Mouse (Mus musculus) cerebellum, postnatal 36 days (tissue): ENCODE measurements around the gene Mpp3.
A peak's percentile ranks its signal among the peaks of the same experiment; 100 is the strongest.

Experiments
- DNase-seq, 2 experiments: peaks; one replicate each; pipeline ENCODE4 v3.0.0; 2021 to 2022; ENCODE audit warnings: mixed read lengths in 2 of 2

Mpp3 gene

DNA sequence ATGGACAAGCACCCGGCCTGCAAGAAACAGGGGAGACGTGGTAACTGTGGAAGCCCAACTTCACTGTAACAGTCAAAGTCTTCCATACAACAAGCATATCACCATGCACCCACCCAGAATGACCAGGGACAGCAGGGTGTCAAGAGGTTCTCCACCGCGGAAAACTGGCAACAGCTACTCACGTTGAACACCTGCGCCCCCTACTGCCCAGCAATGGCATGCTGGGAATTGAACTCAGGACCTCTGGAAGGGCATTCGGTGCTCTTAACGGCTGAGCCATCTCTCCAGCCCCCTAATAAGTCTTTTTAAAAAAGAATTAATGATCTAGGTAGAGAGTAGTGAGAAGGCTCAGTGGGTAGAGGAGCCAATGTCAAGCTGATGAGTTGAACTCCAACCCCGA lies 53.3 kb downstream of the Mpp3 start:
- DNase-seq: peak in 1 of 2 experiments; percentile 50

DNA sequence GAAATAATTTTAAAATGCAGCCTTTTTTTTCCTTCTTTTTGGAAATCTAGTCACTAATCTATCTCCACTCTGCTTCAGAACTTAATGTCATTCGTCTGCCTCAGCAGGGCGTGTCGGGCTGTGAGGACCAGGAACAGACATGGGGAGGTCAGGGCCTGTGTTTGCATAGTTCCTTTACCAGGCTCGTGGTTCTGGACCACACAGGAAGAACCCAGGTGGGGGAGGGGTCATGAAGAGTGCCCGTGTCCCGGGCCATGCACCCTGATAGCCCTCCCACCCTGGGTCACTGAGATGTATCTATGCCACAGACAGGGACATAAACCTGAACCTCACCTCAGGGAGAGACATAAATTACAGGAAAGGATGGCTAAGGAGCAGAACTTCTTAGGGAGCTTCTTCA lies 54.1 kb downstream of the Mpp3 start:
- no peak for DNase-seq

DNA sequence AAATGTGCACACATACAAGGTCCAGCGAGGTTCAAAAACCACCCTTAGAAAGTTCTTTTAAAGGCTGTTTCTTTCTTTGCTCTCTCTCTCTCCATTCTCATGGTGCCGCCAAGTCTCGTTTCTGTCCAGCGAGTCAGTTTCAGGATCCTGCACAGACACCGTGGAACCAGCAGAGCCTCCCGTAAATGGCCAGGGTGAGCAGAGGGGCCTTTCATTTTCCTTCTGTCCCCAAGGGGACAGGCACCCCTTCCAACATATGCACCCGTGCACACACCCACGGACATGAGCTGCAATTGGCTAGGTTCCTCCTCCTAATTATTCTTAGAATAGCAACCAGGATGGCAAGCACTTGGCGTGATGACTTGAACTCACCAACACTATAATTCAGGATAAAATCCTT lies 54.8 kb downstream of the Mpp3 start:
- no peak for DNase-seq

DNA sequence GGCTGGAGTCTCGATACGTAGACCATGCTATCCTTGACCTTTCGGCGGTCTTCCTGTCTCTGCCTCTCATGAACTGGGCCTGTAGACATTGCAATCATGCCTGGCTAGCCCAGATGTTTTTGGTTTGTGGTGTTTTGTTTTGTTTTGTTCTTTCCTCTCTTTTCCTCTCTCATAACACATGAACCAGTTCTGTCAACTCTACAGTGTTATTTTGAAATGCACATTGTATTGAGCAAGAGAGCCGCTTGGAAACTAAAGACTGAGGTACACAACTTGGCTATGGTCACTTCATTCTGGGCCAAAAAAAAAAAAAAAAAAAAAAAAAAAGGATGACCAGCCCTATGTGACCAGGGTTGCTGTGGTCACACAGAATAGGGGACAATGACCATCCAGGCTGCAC lies 55.6 kb downstream of the Mpp3 start:
- no peak for DNase-seq

DNA sequence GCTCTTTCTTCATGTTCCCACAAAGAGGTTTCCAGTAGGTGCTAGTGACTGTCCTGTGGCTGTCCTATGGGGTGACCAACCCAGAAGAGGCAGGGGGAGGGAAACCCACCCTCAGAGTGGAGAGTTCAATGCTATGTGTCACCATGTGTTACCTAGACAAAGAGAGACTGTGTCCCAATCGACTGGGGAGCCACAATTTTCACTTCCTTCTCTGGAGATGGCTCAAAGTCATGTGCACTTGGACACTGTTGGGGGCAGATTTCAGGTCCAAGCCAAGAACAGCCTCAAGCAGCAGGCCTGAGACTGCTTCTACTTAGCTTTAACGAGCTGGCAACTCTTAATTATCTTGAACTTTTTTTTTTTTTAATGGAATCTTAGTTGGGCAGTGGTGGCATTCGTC lies 56.2 kb downstream of the Mpp3 start:
- no peak for DNase-seq

DNA sequence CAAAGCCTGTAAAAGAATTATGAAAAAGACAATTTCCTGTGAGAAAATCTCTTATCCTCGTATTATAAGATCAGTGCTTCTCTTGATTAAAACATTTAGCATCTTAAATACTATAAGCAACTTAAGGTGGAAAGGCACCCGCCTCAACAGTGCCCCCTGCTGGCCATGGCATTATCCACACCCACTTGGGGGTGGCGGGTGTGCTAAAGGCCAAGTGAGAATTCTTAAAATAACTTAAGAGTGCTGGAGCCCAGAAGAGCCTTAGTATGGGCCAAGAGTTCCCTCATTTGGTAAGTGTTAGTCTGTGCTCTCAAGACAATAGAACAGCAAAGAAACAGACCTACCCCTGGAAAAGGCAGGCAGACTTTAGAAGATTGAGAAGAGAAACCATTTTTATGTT lies 56.9 kb downstream of the Mpp3 start:
- DNase-seq: no peak

DNA sequence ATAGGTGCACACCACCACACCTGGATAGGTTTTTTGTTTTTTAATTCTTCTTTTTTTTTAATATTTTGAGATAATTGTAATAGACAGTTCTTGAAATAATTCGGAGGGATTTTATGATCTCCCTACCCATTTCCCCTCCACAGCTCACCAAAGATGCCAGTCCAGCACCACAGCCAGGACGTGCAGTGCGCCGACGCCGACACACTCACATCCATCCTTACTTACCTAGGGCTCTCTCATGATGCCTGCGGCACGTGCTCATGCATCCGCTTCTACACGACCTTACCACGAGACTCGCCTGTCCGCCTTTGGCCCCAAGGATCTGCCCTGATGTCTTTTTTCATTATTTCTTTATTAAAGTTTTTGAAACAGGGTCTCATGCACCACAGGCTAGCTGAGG lies 58.4 kb downstream of the Mpp3 start:
- DNase-seq: no peak

DNA sequence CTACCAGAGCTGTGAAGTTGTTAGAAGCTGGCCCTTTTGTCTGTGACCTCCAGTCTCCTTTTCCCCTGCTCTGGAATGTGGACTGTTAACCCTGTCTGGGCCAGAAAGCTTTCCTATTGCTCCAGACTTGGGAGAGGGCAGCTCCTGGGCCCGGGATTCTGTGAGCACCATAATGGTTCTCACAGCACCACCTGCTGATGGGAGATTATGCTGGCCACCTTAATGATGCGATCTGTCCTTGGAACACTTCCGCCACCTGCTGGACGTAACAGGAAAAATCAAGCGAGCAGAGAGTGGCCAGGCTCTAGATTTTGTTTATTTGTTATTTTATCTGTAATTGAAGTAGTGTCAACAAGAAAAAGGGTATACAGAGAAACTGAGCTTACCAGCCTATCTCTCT lies 59.5 kb downstream of the Mpp3 start:
- peak; percentile 85 to 90 for DNase-seq

DNA sequence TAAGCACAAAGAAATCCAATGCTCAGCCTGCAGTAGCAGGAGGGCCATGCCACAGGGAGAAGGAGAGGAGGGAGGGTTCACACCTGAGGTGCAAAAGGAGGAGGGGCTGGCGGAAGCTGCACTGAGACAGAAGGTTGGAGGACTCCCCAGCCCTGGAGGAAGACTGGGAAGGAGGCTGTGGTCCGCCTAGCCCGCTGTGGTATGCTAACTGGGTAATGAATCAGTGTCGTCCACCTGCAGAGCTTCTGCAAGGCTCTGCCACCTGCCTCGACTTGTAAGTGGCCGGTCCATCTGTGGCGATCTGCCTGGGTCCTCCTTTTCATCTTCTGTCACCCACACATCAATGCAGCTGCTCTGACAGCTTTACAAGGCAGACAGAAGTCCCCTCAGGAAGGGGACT lies 60.0 kb downstream of the Mpp3 start:
- DNase-seq: peak in 1 of 2 experiments; percentile 20

DNA sequence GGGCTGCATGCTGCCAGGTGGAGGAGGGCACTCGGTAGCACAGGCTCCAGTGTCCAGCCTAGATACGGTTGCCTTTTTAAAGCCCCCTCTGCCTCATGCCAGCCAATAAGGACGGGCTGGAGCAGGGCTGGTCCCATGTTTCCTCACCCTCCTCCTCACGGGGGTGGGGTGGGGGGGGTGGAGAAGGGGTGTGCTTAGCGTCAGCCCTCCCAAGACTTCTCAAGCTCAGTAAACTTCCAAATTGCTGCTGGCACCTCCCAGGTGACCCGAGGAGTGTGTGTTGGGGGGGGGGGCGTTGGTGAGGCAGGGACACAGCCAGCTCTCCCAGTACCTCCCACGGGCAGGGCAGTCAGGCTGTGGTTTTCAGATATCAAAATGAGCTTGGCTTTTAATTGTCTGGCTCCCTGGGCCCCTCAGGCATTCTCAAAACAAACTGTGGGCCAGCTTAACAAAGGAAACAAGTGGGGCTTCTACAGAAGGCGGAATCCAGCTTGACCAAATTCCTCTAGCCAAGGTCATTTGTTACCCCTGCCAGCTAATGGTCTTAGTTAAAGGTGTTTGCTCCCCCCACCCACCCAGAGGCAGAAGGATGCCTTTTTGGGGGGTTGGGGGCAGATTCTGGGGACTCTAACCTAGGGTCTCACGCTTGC lies 61.2 kb downstream of the Mpp3 start, which contains the start of gene Sost:
Sost (minus strand) TSS at position 51 of the 650 bp plus-strand sequence.
- DNase-seq: no peak

DNA sequence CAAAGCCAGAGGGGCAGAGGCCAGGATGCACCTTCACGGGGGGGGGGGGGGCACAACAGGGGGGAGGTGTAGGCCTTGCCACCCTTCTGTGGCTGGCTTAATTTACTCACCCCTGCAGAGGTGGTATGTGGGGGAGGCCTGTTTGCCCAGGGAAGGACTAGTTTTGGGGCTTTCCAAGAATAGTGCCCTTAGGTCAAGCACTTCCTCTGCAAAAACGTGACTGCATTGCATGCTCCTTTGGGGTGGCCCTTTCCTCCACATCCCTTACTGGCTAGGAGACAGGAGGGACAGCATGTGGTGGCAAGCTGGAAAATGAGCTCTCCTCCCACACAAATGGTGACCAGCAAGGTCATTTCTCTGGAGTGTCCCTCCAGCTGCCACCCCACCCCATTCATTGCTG lies 62.7 kb downstream of the Mpp3 start:
- DNase-seq: no peak

DNA sequence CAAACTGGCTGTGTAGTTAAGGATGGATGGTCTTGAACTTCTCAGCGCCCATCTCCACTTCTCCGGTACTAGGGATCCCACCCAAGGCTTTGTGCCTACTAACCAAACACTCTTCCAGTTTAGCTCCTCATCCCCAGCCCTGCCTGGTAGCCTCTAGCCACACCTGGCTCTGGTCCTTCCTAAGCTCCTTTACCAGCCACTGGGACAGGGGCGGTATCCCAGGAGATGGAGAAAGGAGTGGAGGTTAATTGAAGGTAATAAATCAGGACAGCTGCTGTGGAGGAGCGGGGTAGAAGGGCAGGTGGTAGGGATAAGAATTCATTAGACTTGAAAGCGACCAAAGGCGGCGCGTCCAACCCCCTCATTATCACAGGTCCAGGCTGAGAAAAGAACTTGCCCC lies 63.6 kb downstream of the Mpp3 start:
- no peak for DNase-seq

DNA sequence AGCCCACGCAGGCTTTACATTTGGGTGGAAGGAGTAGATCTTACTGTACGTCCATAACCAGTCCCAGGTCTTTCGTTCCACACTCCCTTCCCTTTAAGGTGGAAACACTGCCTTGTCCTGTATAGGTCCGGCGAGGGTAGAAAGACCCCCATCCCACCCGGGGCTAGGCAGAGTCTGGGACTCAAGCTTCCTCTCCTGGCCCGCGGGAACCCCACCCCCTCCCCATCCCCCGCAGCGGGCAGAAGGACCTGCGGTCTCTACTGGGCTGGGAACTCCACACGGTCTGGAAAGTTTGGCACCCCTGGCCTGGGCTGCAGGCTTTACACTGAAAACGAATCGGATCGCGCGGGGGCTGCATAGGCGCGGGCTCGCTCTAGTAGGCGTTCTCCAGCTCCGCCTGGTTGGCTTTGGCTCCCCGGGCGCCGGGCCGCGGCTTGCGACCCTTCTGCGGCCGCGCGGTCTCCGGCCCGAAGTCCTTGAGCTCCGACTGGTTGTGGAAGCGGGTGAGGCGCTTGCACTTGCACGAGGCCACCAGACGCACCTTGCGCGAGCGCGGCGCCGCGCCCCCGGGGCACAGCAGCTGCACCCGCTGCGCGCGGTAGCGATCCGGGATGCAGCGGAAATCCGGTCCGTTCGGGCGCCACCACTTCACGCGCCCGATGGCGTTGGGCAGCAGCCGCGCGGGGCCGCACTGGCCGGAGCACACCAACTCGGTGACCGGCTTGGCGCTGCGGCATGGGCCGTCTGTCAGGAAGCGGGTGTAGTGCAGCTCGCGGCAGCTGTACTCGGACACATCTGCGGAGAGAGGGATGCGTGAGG lies 64.6 kb downstream of the Mpp3 start:
- peak; percentile 45 to 48 for DNase-seq

DNA sequence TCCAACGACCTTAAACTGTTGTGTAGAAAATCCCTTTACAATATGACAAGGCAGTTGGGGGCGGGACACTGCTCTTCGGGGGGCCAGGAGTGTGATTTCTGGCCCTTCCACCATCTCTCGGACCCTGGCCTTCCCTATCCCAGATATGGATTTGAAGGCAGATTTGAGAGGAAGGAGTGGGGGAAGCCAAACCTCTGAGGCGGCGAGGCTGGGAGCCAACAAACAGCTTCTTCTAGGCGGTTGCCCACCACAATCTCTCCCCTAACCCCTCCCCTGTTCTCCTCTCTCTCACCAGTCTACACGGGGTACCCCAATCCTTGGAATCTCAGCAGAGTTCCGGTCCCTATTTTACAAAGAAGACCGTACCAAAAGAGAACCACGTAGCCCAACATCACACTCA lies 65.2 kb downstream of the Mpp3 start:
- no peak for DNase-seq

DNA sequence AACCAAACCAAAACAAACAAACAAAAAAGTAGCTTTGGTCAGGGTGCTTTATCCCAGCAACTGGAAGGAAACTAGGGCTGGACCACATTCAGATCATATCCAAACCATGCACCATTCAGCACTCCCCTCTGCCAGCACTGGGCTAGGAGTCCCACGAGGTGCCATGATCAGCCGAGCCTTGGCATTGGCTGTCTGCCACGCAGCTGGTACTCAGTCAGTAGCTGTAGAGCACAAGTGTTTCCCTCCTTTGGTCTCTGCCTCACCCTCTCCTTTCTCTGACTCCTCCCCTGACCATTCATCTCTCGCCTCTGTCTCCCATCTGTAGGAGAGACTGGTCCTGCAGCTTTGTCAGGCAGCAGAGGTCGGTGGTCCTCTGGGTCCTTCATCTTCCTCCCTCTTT lies 70.8 kb downstream of the Mpp3 start:
- no peak for DNase-seq

DNA sequence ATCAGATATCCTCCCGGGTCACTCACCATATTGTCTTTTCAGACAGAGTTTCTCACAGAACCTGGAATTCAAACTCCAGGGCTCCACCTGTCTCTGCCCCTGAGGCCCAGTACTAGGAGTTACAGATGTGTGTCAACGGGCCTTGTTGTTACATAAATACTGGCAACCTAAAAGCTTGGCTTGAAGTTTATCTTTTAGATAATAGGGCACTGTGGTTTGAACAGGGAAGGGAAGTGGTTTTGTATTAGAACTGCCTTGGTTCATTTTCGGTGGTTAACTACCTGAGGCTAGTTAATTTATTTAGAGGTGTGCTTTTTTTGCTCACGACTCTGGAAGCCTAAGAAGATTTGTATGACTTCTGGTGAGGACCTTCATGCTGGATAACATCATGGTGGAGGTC lies 74.8 kb downstream of the Mpp3 start:
- DNase-seq: no peak

DNA sequence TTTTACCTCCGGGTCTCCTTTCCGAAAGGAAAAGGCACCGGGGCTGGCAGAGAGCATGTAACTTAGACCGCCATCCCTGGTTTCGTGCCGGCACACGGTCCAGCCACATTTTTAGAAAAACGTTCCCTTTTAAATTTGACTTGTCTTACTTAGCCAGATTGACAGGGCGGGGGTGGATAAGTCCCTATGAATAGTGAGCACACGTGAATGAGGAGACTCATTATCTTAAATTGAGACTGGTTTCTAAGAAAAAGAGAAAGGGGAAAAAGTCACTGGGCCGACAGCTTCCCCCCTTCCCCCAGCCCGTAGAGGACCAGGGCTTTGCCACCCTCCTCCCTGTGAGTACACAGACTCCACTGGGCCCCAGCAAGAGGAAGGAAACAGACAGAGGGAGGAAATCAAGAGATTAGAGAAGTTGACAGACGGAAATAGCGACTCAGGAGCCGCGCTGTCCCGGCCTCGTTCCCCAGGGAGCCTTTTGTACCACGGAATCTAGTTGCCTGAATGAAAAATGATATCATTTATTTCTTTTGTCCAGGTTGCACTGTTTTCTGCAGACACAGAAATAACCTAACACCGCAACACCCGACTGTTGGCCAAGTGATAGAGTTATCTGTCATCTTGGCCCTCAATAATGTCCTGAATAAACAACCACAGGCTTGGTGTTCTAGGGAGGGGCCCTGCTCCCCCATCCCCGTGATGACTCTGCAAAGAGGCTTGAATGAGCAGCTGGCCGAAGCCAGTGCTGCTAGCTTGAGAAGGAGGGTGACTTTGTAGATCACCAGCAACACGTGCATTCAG lies 75.5 kb downstream of the Mpp3 start:
- DNase-seq: no peak

DNA sequence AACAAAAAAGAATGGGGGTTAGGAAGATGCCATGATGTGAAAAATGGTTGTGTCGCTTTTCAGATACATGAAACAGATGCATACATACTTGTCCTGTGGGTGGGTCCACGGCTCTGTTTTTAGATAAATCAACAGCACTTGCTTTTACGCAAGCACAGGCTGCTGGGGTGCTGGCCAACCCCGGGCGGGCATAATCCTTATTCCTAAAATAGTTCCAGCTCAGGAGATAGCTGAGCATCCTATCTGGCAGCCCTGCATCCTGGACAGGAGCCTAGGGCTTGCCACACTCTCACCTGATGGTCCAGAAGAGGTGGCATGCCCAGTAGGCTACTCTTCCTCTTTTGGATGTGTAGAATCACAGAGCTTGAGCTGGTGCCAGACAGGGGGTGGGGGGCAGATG lies 78.2 kb downstream of the Mpp3 start:
- peak in 1 of 2 experiments; percentile 31 for DNase-seq
